Mouse (Mus musculus) forebrain, embryonic 12.5 days (tissue): Measurements from ENCODE around the gene Ptger3. TPM values are rescaled to one million over a fixed set of nuclear protein-coding genes. Genes with fewer than 3 reads are reported as not detected.

Experiments used
- ATAC-seq: fragments of 200-750 bp; cut with Nextera tagmentation; 2 replicates; pipeline ENCODE4 v1.8.0; 2017; ENCODE audit warnings: moderate TSS enrichment; ENCODE audit not compliant: low FRiP score
- H3K27ac ChIP-seq: fragments of 300-500 bp; sonication (generic); 2 replicates; pipeline ENCODE4 v1.5.1; 2016; ENCODE audit warnings: mild to moderate bottlenecking
- H3K27me3 ChIP-seq: fragments of 300-500 bp; sonication (generic); 2 replicates; pipeline ENCODE4 v1.6.1; 2016; ENCODE audit warnings: mild to moderate bottlenecking
- H3K36me3 ChIP-seq: fragments of 300-500 bp; sonication (generic); replicated peaks from 2 replicates; pipeline ENCODE4 v1.6.1; 2016; ENCODE audit warnings: mild to moderate bottlenecking
- H3K4me1 ChIP-seq: fragments of 300-500 bp; sonication (generic); 2 replicates; pipeline ENCODE4 v1.6.1; 2016
- H3K4me2 ChIP-seq: fragments of 300-500 bp; sonication (generic); 2 replicates; pipeline ENCODE4 v1.6.1; 2016; ENCODE audit warnings: mild to moderate bottlenecking, moderate library complexity
- H3K4me3 ChIP-seq: fragments of 300-500 bp; sonication (generic); replicated peaks from 2 replicates; pipeline ENCODE4 v1.5.1; 2016; ENCODE audit warnings: mild to moderate bottlenecking
- H3K9ac ChIP-seq: fragments of 300-500 bp; sonication (generic); 2 replicates; pipeline ENCODE4 v1.6.1; 2016; ENCODE audit warnings: mild to moderate bottlenecking
- H3K9me3 ChIP-seq: fragments of 300-500 bp; sonication (generic); 2 replicates; pipeline ENCODE4 v1.6.1; 2016
- WGBS: fragments of 180-500 bp; shearing (Covaris S2); methylation state at CpG from one replicate; pipeline ENCODE4 v1.1.7; 2016; 5-methylcytosine and 5-hydroxymethylcytosine counted together
- polyA plus RNA-seq: library from polyadenylated mRNA; unstranded; fragments of >200 nt; fragmentation: Nextera tagmentation; extraction: Ambion mirVana; gene quantifications from 2 replicates; pipeline ENCODE4 v1.2.1, GENCODE M21; 2016

Ptger3 gene
- polyA plus RNA-seq: 2.0 and 2.3 TPM in 2 replicates

- Histone ChIP-seq H3K27me3 (peaks cover 53% of the 10 kb centered on the region), H3K9me3 (no peaks in the 10 kb centered on the region), H3K27ac (no peak within 1 kb of the TSS), H3K4me1 (peaks cover 12% of the 10 kb centered on the region), H3K36me3 (no peaks in the 10 kb centered on the region), H3K9ac (peak within 1 kb of the TSS; percentile 30; the same call in 1 of the 2 replicates), H3K4me3 (peak within 1 kb of the TSS; percentile 43), H3K4me2 (peak within 1 kb of the TSS; percentile 79)
- peak; percentile 71 for ATAC-seq
- 1% methylated on average over 84 of the region's 84 CpGs for WGBS
Measured at GRCm38 (mm10) chr3:157566725-157567565, at the start of gene Ptger3. Gene Ptger3 (plus strand): TSS chr3:157566892.

GRCm38 (mm10) chr3:157517992-157518391 is 48.7 kb upstream of the Ptger3 start:
- Histone ChIP-seq H3K9me3 (no peaks in the 10 kb centered on the region), H3K36me3 (no peaks in the 10 kb centered on the region), H3K4me3 (no peak overlapping the region), H3K4me1 (no peaks in the 10 kb centered on the region), H3K9ac (no peak overlapping the region), H3K4me2 (no peak overlapping the region), H3K27ac (no peak overlapping the region), H3K27me3 (no peaks in the 10 kb centered on the region)
- 84% methylated on average over 2 of the region's 2 CpGs for WGBS
- no peak for ATAC-seq

- no peak overlapping the region for H3K27ac ChIP-seq
- no peaks in the 10 kb centered on the region for H3K9me3 ChIP-seq
- H3K4me2 ChIP-seq: no peak overlapping the region
- no peak overlapping the region for H3K9ac ChIP-seq
- peak; percentile 63 for ATAC-seq
- 0% methylated on average over 1 of the region's 1 CpGs for WGBS
- H3K4me1 ChIP-seq: no peaks in the 10 kb centered on the region
- peaks cover 12% of the 10 kb centered on the region; the same call in 1 of the 2 replicates for H3K27me3 ChIP-seq
- no peaks in the 10 kb centered on the region for H3K36me3 ChIP-seq
- no peak overlapping the region for H3K4me3 ChIP-seq
Measured at GRCm38 (mm10) chr3:157520433-157520832, 46.3 kb upstream of the Ptger3 start.

GRCm38 (mm10) chr3:157523834-157524233 is 42.9 kb upstream of the Ptger3 start:
- no peaks in the 10 kb centered on the region for H3K4me1 ChIP-seq
- no peak for ATAC-seq
- H3K27ac ChIP-seq: no peak overlapping the region
- no peaks in the 10 kb centered on the region for H3K36me3 ChIP-seq
- H3K9ac ChIP-seq: no peak overlapping the region
- H3K4me3 ChIP-seq: no peak overlapping the region
- H3K9me3 ChIP-seq: no peaks in the 10 kb centered on the region
- H3K27me3 ChIP-seq: peaks cover 20% of the 10 kb centered on the region
- H3K4me2 ChIP-seq: no peak overlapping the region
- 34% methylated on average over 1 of the region's 1 CpGs for WGBS

GRCm38 (mm10) chr3:157531585-157531984 is 35.1 kb upstream of the Ptger3 start:
- peaks cover 32% of the 10 kb centered on the region for H3K27me3 ChIP-seq
- H3K4me3 ChIP-seq: no peak overlapping the region
- no peak overlapping the region for H3K9ac ChIP-seq
- H3K36me3 ChIP-seq: no peaks in the 10 kb centered on the region
- H3K9me3 ChIP-seq: no peaks in the 10 kb centered on the region
- no peak for ATAC-seq
- 74% methylated on average over 2 of the region's 2 CpGs for WGBS
- peaks cover 11% of the 10 kb centered on the region for H3K4me1 ChIP-seq
- H3K27ac ChIP-seq: no peak overlapping the region
- H3K4me2 ChIP-seq: no peak overlapping the region

- H3K4me3 ChIP-seq: peak within 1 kb of the TSS; percentile 81
- ATAC-seq: peak; percentile 96
- H3K9me3 ChIP-seq: no peaks in the 10 kb centered on the region
- peaks cover 11% of the 10 kb centered on the region for H3K4me1 ChIP-seq
- H3K4me2 ChIP-seq: peak within 1 kb of the TSS; percentile 74
- peaks cover 14% of the 10 kb centered on the region for H3K36me3 ChIP-seq
- peaks cover 27% of the 10 kb centered on the region for H3K27me3 ChIP-seq
- peak within 1 kb of the TSS; percentile 86 for H3K9ac ChIP-seq
- peak within 1 kb of the TSS; percentile 90 for H3K27ac ChIP-seq
- under 1% methylated on average over 76 of the region's 91 CpGs for WGBS
Measured at GRCm38 (mm10) chr3:157533964-157534785, 32.5 kb upstream of the Ptger3 start, which contains the start of gene Zranb2. Gene Zranb2 (plus strand): TSS chr3:157534160.

GRCm38 (mm10) chr3:157534786-157535415 is 31.8 kb upstream of the Ptger3 start:
- WGBS: 3% methylated on average over 15 of the region's 15 CpGs
- H3K9ac ChIP-seq: peak overlapping the region; percentile 86
- peak overlapping the region; percentile 74 for H3K4me2 ChIP-seq
- peaks cover 11% of the 10 kb centered on the region for H3K4me1 ChIP-seq
- ATAC-seq: peak; percentile 15; the same call in 1 of the 2 replicates
- H3K4me3 ChIP-seq: peak overlapping the region; percentile 81
- no peaks in the 10 kb centered on the region for H3K9me3 ChIP-seq
- peak overlapping the region; percentile 90 for H3K27ac ChIP-seq
- peaks cover 19% of the 10 kb centered on the region for H3K27me3 ChIP-seq
- H3K36me3 ChIP-seq: peaks cover 21% of the 10 kb centered on the region

- 96% methylated on average over 2 of the region's 2 CpGs for WGBS
- Histone ChIP-seq H3K4me2 (no peak overlapping the region), H3K4me1 (no peaks in the 10 kb centered on the region), H3K27ac (no peak overlapping the region), H3K4me3 (no peak overlapping the region), H3K36me3 (peaks cover 47% of the 10 kb centered on the region), H3K9ac (no peak overlapping the region), H3K27me3 (no peaks in the 10 kb centered on the region), H3K9me3 (no peaks in the 10 kb centered on the region)
- 0 out of 2 replicates have a peak, but pooled peaks have one; percentile 23 for ATAC-seq
Measured at GRCm38 (mm10) chr3:157549323-157549722, 17.4 kb upstream of the Ptger3 start.

GRCm38 (mm10) chr3:157549758-157550600 is 16.7 kb upstream of the Ptger3 start:
- no peaks in the 10 kb centered on the region for H3K9me3 ChIP-seq
- peak; percentile 33; the same call in 1 of the 2 replicates for ATAC-seq
- H3K4me3 ChIP-seq: no peak overlapping the region
- 95% methylated on average over 3 of the region's 3 CpGs for WGBS
- H3K9ac ChIP-seq: no peak overlapping the region
- no peaks in the 10 kb centered on the region for H3K27me3 ChIP-seq
- no peak overlapping the region for H3K4me2 ChIP-seq
- no peak overlapping the region for H3K27ac ChIP-seq
- peaks cover 43% of the 10 kb centered on the region for H3K36me3 ChIP-seq
- H3K4me1 ChIP-seq: no peaks in the 10 kb centered on the region

- no peak overlapping the region for H3K9ac ChIP-seq
- H3K4me1 ChIP-seq: peaks cover 12% of the 10 kb centered on the region
- H3K9me3 ChIP-seq: no peaks in the 10 kb centered on the region
- H3K4me3 ChIP-seq: no peak overlapping the region
- WGBS: 9% methylated on average over 2 of the region's 2 CpGs
- no peak overlapping the region for H3K4me2 ChIP-seq
- H3K27ac ChIP-seq: no peak overlapping the region
- peaks cover 53% of the 10 kb centered on the region for H3K27me3 ChIP-seq
- H3K36me3 ChIP-seq: no peaks in the 10 kb centered on the region
- ATAC-seq: peak; percentile 18; the same call in 1 of the 2 replicates
Measured at GRCm38 (mm10) chr3:157565196-157565595, 1.5 kb upstream of the Ptger3 start.

GRCm38 (mm10) chr3:157567566-157568132 is 957 bp downstream of the Ptger3 start:
- Histone ChIP-seq H3K27ac (no peak overlapping the region), H3K27me3 (peaks cover 53% of the 10 kb centered on the region), H3K36me3 (no peaks in the 10 kb centered on the region), H3K4me2 (peak overlapping the region; percentile 79), H3K9me3 (no peaks in the 10 kb centered on the region), H3K4me3 (peak overlapping the region; percentile 43), H3K9ac (no peak overlapping the region), H3K4me1 (peaks cover 12% of the 10 kb centered on the region)
- 1% methylated on average over 34 of the region's 34 CpGs for WGBS
- peak; percentile 2; the same call in 1 of the 2 replicates for ATAC-seq
